ENCODE assay signal across 11 mouse cellular contexts in genomic region chr3:68055071-68055470, GRCm38 (mm10). TPM values are rescaled to one million over a fixed set of nuclear protein-coding genes. Genes with fewer than 3 reads are reported as not detected.
A peak's percentile ranks its signal among the peaks of the same experiment; 100 is the strongest.
DNase-seq lines count a peak whose midpoint lies in the region; TF ChIP-seq lines count a peak whose summit lies in the region.
"Had no signal": no experiment of that assay in that cellular context is flagged by ENCODE, and none has a peak within 500 bp of the region (broad histone marks: within the 10 kb centered on the region; RNA-seq: fewer than 3 reads in every experiment).

No protein-coding gene starts in this region.

- H3K79me2 ChIP-seq in myocyte (ENCODE audit: control insufficient read depth, insufficient read depth): no peaks in the 10 kb centered on the region

- no peak overlapping the region for H3ac ChIP-seq in myocyte (ENCODE audit: control insufficient read depth, insufficient read length)

- no peak overlapping the region for H3K4me3 ChIP-seq in myocyte

- DNase-seq in frontal cortex, adult 2 months (ENCODE audit: extremely low spot score in 1 of 2, low spot score in 1 of 2): peak; percentile 70 to 72
- no peak for DNase-seq in frontal cortex, postnatal 14 days (ENCODE audit: low spot score in 2 of 2)
- peak; percentile 48 for DNase-seq in layer of hippocampus, adult 9-11 months
- no peak for DNase-seq in layer of hippocampus, adult 9-10 months (ENCODE audit: low spot score)
- peak; percentile 17 for DNase-seq in ZHBTc4 (ENCODE audit: low read depth, low spot score)
- no peak for DNase-seq in c-Kit-positive CD71-positive TER-119-positive erythroid progenitor cells, embryonic 14.5 days (ENCODE audit: low spot score)
- DNase-seq in urinary bladder, postnatal 10 days (ENCODE audit: low spot score): no peak
- DNase-seq: gastrocnemius, postnatal 10 days; midbrain, embryonic 14.5 days; thymus, postnatal 14 days had no signal

- no peak for TF ChIP-seq POLR2A in myocyte (IDR thresholded peaks at IDR 0.05; ENCODE audit: insufficient read length, low read depth)

- no peaks in the 10 kb centered on the region for H3K27me3 ChIP-seq in myocyte (ENCODE audit: control insufficient read depth, insufficient read depth, insufficient read length)

- H3K4me2 ChIP-seq in myocyte (ENCODE audit: low read depth): peak overlapping the region; percentile 48

- H3K36me3 ChIP-seq in myocyte (ENCODE audit: control insufficient read depth, insufficient read depth): no peaks in the 10 kb centered on the region

TF ChIP-seq in myocyte, 11 proteins besides CTCF, POLR2A, EP300 and RAD21:
- TF ChIP-seq MAX (IDR thresholded peaks at IDR 0.05; ENCODE audit: low read depth) (no peak), POLR2AphosphoS2 (IDR thresholded peaks at IDR 0.05; ENCODE audit: insufficient read length, low read depth) (no peak), CEBPB (IDR thresholded peaks at IDR 0.05; ENCODE audit: insufficient read depth, poor library complexity, severe bottlenecking) (no peak), TCF12 (IDR thresholded peaks at IDR 0.05; ENCODE audit: insufficient read depth, poor library complexity, severe bottlenecking) (no peak), USF1 (IDR thresholded peaks at IDR 0.05; ENCODE audit: low read depth) (no peak)

RNA-seq across cellular contexts. Expression of gene Schip1, which starts 9.5 kb away (rescaled TPM):
- 166 and 182 TPM in 2 replicates for polyA plus RNA-seq in frontal cortex, adult 2 months (2012; rRNA removed)
- 23.3 TPM for polyA plus RNA-seq in myocyte (2012; fragmentation: generic; extraction: Trizol)

Comparison
In these comparisons a context has a peak if more than half of its experiments do, and no peak if none do; other contexts are left out.
1. DNase-seq: peak in frontal cortex, adult 2 months (2 of 2), layer of hippocampus, adult 9-11 months (single experiment) and ZHBTc4 (single experiment); none in frontal cortex, postnatal 14 days (0 of 2), layer of hippocampus, adult 9-10 months (single experiment), c-Kit-positive CD71-positive TER-119-positive erythroid progenitor cells, embryonic 14.5 days (single experiment) and urinary bladder, postnatal 10 days (single experiment).